Mouse (Mus musculus): ENCODE measurements around the gene Ring1. TPM values are rescaled to one million over a fixed set of nuclear protein-coding genes. Genes with fewer than 3 reads are reported as not detected.

Ring1 gene
- polyA plus RNA-seq (2012; rRNA removed) = 29.4 and 29.6 TPM in 2 replicates

GRCm38 (mm10) chr17:34024317-34024821 lies at the start of gene Ring1:
Ring1 (minus strand) TSS chr17:34024680.
- DNase-seq (ENCODE audit: low read depth) = no peak

GRCm38 (mm10) chr17:34072091-34072490 lies 47.6 kb upstream of the Ring1 start:
- DNase-seq (ENCODE audit: low read depth) = no peak

- no peak for DNase-seq (ENCODE audit: low read depth)
Measured at GRCm38 (mm10) chr17:34068864-34069263, 44.4 kb upstream of the Ring1 start.

GRCm38 (mm10) chr17:34057224-34057623 lies 32.7 kb upstream of the Ring1 start:
- no peak for DNase-seq (ENCODE audit: low read depth)

DNA sequence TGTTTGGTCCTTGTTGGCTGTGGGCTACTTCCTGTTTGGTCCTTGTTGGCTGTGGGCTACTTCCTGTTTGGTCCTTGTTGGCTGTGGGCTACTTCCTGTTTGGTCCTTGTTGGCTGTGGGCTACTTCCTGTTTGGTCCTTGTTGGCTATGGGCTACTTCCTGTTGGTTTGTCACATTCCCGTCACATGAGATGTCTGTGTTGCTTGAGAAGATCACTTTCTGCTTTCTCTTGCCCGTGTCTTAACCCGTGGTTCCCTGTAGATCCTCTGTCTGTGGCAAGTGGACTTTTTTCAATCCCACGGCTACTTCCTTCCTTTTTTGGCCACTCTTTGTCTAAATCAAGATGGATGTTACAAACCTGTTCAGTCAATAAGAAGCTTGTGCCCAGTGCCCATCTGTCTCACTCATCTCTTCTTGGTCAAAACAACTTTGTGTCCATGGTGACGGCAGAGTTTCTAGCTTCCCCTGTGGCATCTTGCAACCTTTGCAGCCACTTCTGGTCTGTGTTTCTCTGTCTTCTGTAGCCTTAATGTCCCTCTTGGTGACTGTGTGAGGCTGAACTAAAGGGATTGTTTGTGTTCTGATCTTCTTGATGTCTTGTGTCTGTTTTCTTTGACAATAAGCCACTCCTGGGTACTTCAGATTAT lies 23.0 kb upstream of the Ring1 start:
- no peak for DNase-seq (ENCODE audit: low read depth)

DNA sequence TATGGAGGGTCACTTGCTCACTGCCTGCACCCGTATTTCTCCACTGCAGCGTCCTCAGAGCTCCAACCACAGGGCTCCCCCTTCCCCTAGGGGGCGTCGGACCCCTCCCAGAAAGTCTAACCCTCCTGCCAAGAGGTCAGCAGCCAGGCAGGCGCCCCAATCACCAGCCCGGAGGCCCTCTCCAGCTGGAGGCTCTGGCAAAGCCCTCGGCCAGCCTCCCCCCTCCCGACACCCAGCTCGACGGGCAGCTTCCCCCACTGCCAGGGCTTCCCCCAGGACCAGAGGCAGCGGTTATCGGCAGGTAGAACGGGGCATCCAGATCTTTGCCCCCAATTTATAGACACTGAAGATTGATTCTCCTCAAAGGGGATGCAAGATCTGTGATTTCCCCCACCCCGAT lies 21.5 kb upstream of the Ring1 start:
- DNase-seq (ENCODE audit: low read depth) = no peak

GRCm38 (mm10) chr17:34039562-34040450 lies 15.3 kb upstream of the Ring1 start:
- no peak for DNase-seq (ENCODE audit: low read depth)

DNA sequence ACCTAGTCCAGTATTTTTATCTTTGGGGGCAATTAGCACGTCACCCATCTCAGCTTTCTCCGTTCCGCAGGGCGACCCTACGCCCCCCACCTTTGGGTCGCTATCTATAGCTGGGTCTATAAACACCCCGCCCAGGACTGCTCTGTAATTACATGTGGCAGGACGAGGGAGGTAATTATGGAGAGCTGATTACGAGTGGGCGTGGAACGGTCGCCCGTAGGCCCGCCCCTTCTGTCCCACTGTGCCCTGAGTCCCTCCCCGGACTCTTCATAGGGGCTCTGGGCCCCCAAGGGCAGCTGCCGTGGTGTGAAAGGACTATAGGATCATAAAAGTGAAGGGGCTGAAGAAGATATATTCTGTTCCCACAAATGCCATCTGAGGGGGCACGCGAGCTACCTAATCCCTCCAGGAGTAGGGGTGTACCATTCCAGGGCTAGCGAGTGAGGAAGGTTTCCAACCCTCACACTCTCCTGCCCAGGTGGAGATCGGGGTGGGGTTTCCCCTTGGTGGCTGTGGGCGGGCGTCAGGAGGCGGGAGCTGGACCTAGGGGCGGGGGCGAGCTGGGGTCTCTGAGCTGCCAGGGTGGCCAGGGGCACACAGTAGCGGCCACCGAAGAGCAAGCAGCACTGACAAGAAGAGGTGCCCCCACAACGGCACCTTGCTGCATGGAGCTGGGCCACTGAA lies 14.5 kb upstream of the Ring1 start, which contains the start of gene Col11a2:
Gene Col11a2, plus strand, starts transcription at position 560 of the 684 bp plus-strand sequence.
- DNase-seq (ENCODE audit: low read depth) = no peak

DNA sequence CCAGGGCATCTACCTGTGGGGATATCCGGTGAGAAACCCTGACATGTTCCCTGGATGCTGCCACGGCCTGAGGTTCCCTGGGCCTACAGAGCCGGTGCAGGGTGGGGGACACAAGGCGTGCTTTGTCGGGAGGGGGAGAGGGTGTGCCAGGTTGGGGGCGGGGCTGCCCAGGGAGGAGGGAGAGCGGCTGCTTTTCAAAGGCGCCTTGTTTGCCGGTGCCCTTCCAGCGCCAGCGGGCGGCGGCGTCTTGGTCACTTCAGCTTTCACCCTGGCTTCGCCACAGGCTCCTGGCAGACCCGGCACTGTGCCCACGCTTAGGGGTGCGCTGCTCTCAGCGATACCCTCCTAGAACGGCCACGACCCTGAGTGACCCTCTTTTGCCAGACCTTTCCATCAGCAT lies 14.0 kb upstream of the Ring1 start:
- no peak for DNase-seq (ENCODE audit: low read depth)

DNA sequence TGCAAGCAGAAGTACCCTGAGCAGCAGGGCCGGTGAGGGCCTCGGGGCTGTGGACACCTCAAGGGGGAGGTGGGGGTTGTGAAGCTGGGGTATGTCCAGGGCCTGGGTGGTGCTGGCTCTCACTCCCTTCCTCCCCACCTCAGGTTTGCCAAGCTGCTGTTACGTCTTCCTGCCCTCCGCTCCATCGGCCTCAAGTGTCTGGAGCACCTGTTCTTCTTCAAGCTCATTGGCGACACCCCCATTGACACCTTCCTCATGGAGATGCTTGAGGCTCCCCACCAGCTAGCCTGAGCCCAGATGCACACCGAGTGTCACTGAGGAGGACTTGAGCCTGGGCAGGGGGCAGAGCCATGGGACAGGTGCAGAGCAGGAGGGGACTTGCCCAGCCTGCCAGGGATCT lies 12.8 kb upstream of the Ring1 start:
- DNase-seq (ENCODE audit: low read depth) = no peak

DNA sequence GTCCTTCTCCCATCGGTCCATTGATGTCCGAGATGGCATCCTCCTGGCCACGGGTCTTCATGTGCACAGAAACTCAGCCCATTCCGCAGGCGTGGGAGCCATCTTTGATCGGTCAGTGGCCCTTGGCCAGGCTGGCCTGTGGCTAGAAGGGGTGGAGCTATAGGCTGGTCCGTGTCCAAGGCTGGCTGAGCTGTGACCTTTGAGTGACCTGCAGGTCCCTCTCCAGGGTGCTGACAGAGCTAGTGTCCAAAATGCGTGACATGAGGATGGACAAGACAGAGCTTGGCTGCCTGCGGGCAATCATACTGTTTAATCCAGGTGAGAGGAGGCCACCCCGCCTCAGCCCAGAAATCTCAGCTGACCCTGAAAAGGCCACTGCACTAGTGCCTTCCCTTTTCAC lies 12.2 kb upstream of the Ring1 start:
- DNase-seq (ENCODE audit: low read depth) = no peak

GRCm38 (mm10) chr17:34035517-34035916 lies 11.0 kb upstream of the Ring1 start:
- DNase-seq (ENCODE audit: low read depth) = no peak

- DNase-seq (ENCODE audit: low read depth) = no peak
Measured at GRCm38 (mm10) chr17:34034064-34034463, 9.6 kb upstream of the Ring1 start.

DNA sequence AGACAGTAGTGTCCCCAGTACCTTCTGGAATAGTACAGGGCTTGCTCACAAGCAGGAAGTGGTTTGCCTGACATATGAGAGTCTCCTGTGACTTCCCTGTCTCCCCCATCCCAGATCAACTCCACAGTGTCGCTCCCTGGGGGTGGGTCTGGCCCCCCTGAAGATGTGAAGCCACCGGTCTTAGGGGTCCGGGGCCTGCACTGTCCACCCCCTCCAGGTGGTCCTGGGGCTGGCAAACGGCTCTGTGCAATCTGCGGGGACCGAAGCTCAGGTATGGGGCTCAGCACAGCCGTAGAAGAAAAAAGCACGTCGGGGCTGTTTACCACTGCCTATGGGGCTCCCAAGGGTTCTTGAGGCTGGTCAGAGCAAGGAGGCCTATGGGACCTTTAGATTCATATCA lies 9.0 kb upstream of the Ring1 start:
- DNase-seq (ENCODE audit: low read depth) = no peak

DNA sequence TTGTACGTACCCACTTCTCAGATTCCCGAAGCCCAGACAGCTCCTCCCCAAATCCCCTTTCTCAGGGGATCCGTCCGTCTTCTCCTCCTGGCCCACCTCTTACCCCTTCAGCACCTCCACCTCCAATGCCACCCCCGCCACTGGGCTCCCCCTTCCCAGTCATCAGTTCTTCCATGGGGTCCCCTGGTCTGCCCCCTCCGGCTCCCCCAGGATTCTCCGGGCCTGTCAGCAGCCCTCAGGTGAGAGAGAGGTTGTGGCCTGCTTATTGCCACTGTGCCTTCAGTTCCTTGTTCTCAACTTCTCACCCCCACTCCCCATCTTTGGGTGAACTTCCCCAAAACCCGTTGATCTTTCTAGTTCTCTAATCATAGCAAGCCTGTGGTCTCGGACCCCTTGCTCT lies 8.3 kb upstream of the Ring1 start:
- DNase-seq (ENCODE audit: low read depth) = no peak

GRCm38 (mm10) chr17:34032174-34032632 lies 7.7 kb upstream of the Ring1 start:
- DNase-seq (ENCODE audit: low read depth) = no peak

DNA sequence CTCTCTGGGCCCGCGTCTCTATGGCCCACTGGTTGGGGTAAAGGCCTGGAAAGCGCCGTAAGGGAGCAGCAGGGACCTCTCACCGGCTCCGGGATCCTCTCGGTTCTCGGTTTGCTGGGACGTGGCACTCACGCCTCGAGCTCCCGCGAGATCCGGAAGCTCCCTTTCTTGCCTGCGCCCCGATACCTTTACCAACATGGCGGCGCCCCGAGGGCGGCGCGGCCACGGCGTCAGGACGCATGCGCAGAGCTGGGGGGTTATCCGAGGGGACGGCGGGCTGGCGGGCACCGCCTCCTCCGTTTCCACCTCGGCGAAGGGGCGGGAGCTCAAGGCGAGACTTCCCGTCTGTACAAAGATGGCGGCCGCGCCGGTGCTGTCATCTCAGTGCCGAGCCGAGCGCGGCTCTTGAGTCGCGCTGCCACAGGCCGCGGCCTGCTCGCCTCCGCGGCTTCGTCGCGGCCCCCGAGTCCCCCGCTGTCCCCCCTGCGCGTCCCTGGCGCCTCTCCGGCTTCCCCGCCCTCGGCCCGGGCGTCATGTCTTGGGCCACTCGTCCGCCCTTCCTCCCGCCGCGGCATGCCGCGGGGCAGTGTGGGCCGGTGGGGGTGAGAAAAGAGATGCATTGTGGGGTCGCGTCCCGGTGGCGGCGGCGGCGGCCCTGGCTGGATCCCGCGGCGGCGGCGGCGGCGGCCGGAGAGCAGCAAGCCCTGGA lies 7.1 kb upstream of the Ring1 start, which contains the start of the genes Slc39a7 and Rxrb:
Gene Slc39a7, minus strand, starts transcription at position 218 of the 709 bp plus-strand sequence.
Gene Rxrb, plus strand, starts transcription at position 348 of the 709 bp plus-strand sequence.
- DNase-seq (ENCODE audit: low read depth) = peak; percentile 67

DNA sequence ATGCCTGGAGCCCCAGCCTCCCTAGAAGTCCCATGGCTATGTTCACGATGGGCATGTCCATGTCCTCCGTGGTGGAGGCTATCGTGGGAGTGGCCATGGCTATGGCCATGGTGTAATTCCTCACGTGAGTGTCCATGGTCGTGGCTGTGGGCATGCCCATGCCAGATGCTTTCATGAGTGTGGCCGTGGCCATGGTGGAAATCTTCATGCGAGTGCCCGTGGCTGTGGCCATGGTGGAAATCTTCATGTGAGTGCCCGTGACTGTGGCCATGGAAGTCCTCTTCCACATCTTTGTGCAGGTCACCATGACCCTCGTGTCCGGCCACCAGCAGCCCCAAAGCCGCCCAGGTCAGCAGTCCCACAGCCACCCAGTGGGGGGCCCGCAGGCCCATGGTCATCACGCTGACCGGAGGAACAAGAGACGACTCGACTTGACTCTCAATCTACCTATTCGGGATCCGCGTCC lies 6.4 kb upstream of the Ring1 start:
- no peak for DNase-seq (ENCODE audit: low read depth)

DNA sequence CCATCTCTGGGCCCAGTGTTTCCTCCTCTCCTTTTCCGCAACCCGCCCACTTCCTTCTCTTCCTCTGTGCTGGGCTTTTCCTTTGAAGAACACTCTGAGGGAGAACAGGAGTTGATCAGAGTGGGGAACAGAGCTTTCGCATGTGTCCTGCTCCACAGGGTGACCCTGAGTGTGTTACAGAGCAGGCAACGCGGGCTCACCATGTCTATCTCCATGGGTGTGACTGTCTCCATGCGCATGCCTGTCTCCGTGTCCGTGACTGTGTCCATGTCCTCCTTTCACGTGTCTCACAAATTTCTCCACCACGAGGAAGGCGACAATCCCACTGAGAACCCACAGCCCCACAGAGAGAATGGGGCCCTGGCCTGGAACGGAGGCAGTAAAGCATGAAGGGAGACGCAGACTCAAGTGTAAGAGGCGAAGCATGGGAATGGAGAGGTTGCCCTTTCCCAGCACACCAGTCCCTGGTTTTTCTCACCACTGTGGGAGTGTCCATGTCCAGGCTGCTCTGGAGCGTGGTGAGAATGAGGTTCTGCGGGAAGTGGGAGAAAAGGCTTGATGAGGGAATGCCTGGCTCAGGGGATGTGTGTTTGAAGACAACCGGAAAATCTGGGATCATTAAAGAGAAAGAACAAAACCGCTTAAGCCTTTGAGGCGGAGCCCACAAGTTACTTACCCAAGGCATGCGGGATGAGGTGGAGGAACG lies 5.6 kb upstream of the Ring1 start:
- DNase-seq (ENCODE audit: low read depth) = no peak

GRCm38 (mm10) chr17:34029150-34029889 lies 4.8 kb upstream of the Ring1 start:
- DNase-seq (ENCODE audit: low read depth) = no peak

All from gonadal fat pad, adult 2 months (tissue).